Mouse (Mus musculus): ENCODE measurements around the gene Cenpe.

DNA sequence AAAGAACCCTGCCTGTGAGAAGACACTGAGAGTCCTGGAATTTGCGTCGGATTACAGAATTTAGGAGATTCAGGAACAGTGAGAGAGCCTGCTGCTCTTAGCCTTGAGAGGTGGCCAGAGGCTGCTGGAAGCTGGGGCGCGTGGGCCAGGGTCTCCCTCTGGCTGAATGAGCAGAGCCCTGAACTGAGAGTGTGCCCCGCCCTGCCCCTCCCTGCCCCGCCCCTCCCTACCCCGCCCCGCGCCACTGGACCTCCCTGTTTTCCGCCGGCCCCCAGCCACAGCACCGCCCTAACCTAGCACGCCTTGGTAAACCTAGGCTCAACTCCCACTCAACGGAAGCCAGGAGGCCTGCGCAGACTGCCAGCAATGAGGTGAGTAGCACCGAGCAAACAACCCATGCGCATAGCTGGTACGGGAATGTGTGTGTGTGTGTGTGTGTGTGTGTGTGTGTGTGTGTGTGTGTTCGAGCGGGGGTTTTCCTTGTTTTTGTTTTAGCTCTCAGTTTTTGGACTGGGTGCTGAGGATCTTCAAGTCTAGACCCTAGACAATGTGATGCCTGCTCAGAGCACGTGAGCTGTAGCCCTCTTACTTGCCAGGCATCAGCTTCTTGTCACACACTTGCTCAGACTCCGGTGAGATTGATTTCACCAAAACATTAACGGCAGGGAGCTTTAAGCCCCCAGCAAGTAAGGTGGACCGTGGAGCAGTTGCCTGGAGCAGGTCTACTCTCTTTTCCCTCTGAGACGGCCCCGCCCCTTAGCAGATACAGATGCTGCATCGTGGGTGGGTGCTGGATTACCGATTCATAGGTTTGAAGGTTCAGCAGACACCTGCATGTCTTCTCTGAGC lies 95.3 kb downstream of the Cenpe start, which contains the start of gene Slc9b2:
- TF ChIP-seq CTCF (IDR thresholded peaks at IDR 0.05; ENCODE audit: low read depth) (0 out of 2 replicates have a peak, but pooled peaks have one; percentile 9), EP300 (IDR thresholded peaks at IDR 0.05; ENCODE audit: low read depth) (no peak)
